Mouse (Mus musculus) embryonic fibroblast, embryonic 13.5 days (primary cell): Measurements from ENCODE around the gene Rps5. TPM values are rescaled to one million over a fixed set of nuclear protein-coding genes. Genes with fewer than 3 reads are reported as not detected.
"Not testable (repeated sequence)": the region's sequence is repeated elsewhere in the genome, so short reads cannot be mapped to it uniquely, and the experiment has no call there.

Experiments used
- H3K27ac ChIP-seq: 2 replicates; pipeline ENCODE4 v1.5.1; 2012; ENCODE audit warnings: low read length, control low read depth, inconsistent platforms; ENCODE audit not compliant: insufficient read depth
- H3K4me1 ChIP-seq: 2 replicates; pipeline ENCODE4 v1.6.1; 2011; ENCODE audit warnings: low read length; ENCODE audit not compliant: control insufficient read depth, insufficient read depth
- H3K4me3 ChIP-seq: 2 replicates; pipeline ENCODE4 v1.5.1; 2011; ENCODE audit warnings: mild to moderate bottlenecking, control low read depth, low read length; ENCODE audit not compliant: insufficient read depth
- CTCF ChIP-seq: IDR thresholded peaks from 2 replicates; pipeline ENCODE4 v1.5.1; 2011; ENCODE audit warnings: mild to moderate bottlenecking, control low read depth, low read length, moderate library complexity, borderline replicate concordance; ENCODE audit not compliant: insufficient read depth
- POLR2A ChIP-seq: IDR thresholded peaks from 2 replicates; pipeline ENCODE4 v1.6.1; 2011; ENCODE audit warnings: low read depth, mild to moderate bottlenecking, control low read depth, low read length, moderate library complexity
- polyA plus RNA-seq: library from polyadenylated mRNA; stranded (reverse); fragments of >200 nt; gene quantifications from 2 replicates; pipeline ENCODE4 v1.2.4, GENCODE M21; 2011; ENCODE audit warnings: low read depth; ENCODE audit not compliant: missing spikeins, insufficient read length

Rps5 gene
- polyA plus RNA-seq, 1 experiment = 1,449 TPM

DNA sequence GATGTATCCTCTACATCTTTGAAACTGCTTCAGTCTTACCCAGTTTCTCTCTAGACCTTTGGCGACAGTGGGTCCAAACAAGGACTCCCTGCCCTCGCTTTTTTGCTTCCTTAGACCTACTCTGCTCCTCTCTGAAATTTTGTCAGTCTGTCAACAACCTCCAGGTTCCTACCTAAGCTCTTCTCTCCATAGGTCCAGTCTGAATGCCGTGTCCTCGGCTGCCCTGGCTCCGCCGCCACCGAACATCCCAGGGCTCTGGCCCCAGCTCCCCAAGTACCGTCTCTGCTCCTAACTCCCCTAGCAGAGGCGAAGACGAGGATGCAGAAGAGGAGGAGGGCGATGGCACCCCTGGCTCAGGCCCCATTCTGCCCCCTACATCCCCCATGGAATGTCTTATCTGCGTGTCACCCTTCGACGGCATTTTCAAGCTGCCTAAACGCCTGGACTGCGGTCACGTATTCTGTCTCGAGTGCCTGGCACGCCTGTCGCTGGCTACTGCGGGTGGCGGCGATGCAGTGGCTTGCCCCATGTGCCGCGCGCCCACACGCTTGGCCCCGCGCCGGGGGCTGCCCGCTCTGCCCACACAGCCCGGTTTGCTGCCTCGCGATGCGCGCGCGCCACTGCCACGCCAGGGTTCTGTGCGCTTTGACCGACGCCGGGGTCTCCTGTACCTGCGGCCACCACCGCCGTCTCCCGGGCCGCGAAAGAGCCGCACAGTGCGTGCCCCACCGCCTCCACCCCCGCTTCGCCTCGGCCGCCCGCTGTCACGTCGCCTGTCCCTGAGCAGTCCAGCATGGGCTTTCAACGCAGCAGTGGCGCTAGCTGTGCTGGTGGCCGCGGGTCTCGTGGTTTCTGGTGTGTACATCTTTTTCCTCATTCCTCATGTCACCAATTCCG lies 5.9 kb downstream of the Rps5 start:
- 0 out of 2 replicates have a peak, but pooled peaks cover 5% of the 10 kb centered on the region for H3K4me1 ChIP-seq
- no peak overlapping the region for H3K27ac ChIP-seq
- H3K4me3 ChIP-seq = no peak overlapping the region
- TF ChIP-seq CTCF (no peak), POLR2A (0 out of 2 replicates have a peak, but pooled peaks have one; percentile 21)

DNA sequence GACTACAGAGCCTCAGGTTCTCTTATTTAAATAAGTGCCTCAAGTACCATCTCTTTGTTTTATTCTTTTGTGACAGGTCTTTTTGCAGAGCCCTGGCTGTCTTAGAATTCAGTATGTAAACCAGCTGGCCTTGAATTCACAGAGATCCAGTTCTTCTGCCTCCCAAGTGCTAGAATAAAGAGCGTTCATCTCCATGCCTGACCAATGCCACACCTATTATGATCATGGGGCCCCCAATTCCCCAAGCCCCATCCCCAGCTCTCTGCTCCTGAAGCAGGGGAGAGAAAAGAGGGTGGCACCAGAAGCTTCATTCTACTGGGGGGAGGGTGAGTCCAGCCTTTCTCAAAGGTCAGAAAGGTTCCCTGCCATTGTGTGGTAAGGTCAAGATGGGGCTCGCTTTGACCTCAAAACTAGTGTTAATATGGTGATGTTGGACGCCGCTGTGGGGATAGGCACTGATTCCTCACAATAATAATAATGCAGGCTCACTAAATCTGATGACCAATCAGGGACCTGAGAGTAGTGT lies 11.6 kb downstream of the Rps5 start:
- Histone ChIP-seq H3K27ac (no peak overlapping the region), H3K4me3 (no peak overlapping the region), H3K4me1 (no peaks in the 10 kb centered on the region)
- TF ChIP-seq POLR2A (no peak), CTCF (no peak)

DNA sequence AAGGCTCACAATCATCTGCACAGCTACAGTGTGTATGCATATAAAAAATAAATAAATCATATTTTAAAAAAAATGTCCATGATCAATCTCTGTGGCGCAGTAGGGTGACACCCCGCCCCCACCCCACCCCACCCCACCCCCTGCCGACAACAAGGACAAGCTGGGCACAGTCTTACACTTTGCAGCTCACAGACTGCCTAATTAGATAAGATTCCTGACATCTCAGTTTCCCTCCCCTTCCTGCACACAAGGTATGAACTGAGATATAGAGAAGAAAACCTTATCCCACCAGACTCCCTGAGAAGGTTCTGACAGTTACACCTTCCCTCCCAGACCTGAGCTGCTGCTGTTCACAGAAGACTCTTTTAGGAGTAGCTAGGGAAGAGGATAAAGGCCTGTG lies 12.7 kb downstream of the Rps5 start:
- Histone ChIP-seq H3K4me3 (no peak overlapping the region), H3K27ac (no peak overlapping the region), H3K4me1 (no peaks in the 10 kb centered on the region)
- TF ChIP-seq POLR2A = no peak
- no peak for TF ChIP-seq CTCF

DNA sequence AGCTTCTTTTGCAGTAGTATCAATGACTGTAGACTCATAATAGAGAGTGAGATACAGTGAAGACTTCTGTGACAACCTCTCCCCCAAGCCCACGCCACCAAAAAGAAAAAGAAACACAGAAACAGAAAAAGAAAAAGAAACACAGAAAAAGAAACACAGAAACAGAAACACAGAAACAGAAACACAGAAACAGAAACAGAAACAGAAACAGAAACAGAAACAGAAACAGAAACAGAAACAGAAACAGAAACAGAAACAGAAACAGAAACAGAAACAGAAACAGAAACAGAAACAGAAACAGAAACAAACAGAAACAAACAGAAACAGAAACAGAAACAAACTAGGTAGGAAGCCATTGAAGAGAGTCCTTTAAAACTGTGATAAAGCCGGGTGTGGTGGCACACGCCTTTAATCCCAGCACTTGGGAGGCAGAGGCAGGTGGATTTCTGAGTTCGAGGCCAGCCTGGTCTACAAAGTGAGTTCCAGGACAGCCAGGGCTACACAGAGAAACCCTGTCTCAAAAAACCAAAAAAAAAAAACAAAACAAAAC lies 15.2 kb downstream of the Rps5 start:
- not testable (repeated sequence) for H3K27ac ChIP-seq, H3K4me3 ChIP-seq, H3K4me1 ChIP-seq

DNA sequence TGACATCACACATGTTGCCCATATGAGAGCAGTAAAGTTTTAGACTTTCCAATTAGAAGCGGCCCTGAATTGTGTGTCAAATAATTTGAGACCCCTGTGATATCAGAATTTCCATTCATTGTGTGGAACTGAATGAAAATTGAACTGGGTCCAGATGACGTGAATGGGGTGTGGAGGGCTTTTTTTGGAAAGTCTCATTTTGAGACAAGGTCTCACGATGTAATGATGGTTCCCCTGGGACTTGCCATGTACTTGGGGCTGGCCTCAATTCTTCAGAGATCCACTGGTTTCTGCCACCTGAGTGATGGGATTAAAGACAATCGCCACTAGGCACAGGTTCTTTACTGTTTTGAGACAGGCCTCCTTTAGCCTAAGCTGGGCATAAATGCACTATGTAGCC lies 18.5 kb downstream of the Rps5 start:
- Histone ChIP-seq H3K27ac (no peak overlapping the region), H3K4me3 (no peak overlapping the region), H3K4me1 (no peaks in the 10 kb centered on the region)
- no peak for TF ChIP-seq POLR2A

DNA sequence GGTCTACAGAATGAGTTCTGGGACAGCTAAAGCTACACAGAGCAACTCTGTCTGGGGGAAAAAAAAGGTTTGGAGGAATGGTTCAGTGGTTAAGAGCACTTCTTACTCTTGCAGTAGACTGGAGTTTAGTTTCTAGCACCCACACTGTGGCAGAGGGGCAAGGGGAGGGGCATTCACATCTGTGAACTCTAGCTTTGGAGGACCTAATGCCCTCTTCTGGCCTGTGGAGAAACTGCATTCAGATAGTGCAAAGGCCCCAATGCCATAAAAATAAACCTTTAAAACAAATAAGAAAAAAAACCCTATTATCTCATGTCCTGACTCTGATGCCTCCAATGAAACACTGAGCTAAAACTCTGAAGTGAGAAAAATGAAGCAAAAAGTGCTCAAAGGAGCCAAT lies 21.4 kb downstream of the Rps5 start:
- TF ChIP-seq POLR2A (no peak), CTCF (no peak)
- Histone ChIP-seq H3K4me3 (no peak overlapping the region), H3K4me1 (no peaks in the 10 kb centered on the region), H3K27ac (no peak overlapping the region)

DNA sequence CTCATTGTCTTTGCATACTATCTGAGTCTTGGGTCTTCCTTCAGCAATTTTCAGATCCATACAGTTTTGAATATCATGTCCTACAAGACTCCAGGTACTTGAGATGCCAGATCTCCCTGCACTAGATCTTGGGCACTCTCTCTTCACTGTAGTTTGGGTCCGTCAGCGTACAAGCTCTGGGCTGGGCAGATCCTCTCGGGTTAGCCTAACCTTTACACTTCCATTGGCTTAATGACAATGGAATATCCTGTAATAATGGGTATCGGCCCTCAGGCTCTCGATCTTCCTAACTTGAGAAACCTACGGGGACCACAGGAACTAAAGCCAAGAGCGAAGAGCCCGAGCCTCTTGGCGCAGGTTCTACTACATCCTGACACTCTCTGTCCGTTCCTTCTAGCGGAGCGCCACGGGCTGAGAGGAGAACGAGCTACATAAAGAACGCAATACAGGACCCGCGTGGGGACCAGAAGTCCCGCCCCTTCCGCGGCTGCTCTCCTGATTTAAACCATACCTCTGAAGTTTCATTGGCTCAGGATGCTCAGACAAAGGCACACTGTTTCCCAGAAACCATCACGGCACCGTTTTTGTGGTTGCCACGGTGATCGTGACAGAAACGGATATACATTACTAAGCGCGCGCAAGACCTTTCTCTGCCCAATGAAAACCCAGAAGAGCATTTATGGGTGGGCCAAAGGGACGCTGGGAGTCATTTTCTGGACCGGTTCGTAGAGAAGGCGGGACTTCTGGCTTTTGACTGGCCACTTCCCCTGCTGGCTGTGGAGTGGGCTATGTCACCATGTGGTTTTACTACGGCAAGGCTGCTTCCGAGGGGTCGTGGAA lies 27.2 kb downstream of the Rps5 start:
- peaks cover 3% of the 10 kb centered on the region; the same call in 1 of the 2 replicates for H3K4me1 ChIP-seq
- peak overlapping the region; percentile 12; the same call in 1 of the 2 replicates for H3K27ac ChIP-seq
- TF ChIP-seq CTCF (no peak), POLR2A (peak; percentile 90)
- peak overlapping the region; percentile 44 for H3K4me3 ChIP-seq

DNA sequence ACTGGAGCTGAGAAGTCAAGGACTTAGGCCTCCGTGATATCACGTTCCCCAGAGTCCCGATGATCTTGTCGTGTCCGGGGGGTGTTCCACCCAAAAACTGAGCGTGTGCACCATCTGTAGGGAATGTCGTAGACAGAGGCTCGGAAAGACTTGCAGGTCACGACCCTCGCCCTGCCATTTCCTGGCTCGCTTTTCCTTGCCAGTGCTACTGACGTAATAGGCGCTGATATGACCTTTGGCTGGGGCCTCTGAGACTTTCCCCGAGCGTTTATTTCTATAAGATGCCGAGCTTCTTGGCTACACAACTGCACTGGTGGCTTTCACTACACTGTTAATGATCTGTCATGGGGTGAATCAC lies 27.8 kb downstream of the Rps5 start:
- H3K4me1 ChIP-seq = peaks cover 3% of the 10 kb centered on the region; the same call in 1 of the 2 replicates
- peak overlapping the region; percentile 42 for H3K4me3 ChIP-seq
- no peak for TF ChIP-seq POLR2A
- TF ChIP-seq CTCF = no peak
- H3K27ac ChIP-seq = peak overlapping the region; percentile 12; the same call in 1 of the 2 replicates

DNA sequence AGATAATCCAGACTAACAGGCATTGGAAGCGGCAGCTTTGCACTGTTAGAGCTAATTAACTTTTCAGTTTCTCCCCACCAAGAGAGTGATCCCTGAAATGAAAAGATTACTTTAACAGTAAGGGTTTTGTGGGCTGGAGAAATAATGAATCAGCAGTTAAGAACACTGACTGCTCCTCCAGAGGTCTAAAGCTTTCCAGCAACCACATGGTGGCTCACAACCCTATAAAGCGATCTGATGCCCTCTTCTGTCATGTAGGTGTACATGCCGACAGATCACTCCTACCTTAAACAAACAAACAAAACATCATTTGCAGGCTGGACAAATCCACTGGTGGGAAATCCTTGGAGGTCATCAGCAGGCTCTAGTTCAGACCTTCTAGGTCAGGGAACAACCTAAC lies 32.8 kb downstream of the Rps5 start:
- Histone ChIP-seq H3K27ac (no peak overlapping the region; the same call in 1 of the 2 replicates), H3K4me1 (peaks cover 3% of the 10 kb centered on the region; the same call in 1 of the 2 replicates), H3K4me3 (no peak overlapping the region)
- no peak for TF ChIP-seq CTCF
- no peak for TF ChIP-seq POLR2A

DNA sequence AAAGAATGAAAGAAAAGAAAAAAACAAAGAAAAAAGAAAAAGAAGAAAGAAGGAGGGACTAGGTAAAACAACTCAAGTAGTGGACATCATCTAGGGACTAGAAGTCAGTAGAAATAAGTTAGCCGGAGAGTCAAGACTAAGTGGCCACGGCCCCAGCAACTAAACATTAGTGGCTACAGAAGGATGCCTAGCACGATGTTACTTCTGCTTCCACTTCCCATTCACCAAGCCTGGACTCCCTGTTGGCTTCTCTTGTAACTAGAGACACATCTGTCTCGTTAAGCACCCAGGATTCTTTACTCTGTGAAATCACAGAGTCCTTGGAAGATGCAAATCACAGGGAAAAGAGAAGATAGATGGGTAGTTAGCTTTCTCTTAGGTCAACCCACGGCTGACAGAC lies 35.4 kb downstream of the Rps5 start:
- no peak overlapping the region for H3K4me3 ChIP-seq
- no peaks in the 10 kb centered on the region for H3K4me1 ChIP-seq
- H3K27ac ChIP-seq = no peak overlapping the region
- no peak for TF ChIP-seq CTCF
- no peak for TF ChIP-seq POLR2A

DNA sequence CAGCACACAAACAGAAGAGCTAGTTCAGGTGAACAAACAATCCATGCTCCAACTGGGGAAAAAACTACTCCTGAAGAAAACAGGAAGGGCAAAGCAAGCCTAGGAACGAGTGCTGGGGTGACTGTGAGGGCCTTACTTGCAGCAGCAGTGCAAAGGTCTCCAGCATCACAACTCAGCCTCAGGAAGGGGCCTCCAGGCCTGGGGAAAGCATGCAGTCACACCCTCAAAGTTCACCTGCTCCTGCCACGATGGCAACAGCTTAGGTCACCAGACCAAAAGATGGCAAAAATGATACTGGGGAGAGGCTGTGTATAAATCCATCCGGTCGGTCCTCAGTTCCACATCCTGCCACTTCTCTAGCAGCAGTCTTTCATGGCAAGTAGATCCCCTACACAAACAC lies 36.9 kb downstream of the Rps5 start:
- no peak for TF ChIP-seq POLR2A
- TF ChIP-seq CTCF = no peak
- H3K27ac ChIP-seq = no peak overlapping the region
- no peaks in the 10 kb centered on the region for H3K4me1 ChIP-seq
- H3K4me3 ChIP-seq = no peak overlapping the region
